Mouse (Mus musculus) erythroblast, embryonic 14.5 days (primary cell): Measurements from ENCODE around the gene Gm49380. TPM values are rescaled to one million over a fixed set of nuclear protein-coding genes. Genes with fewer than 3 reads are reported as not detected.

Experiments used
- H3K27me3 ChIP-seq: 2 replicates; pipeline ENCODE4 v1.6.1; 2012; ENCODE audit warnings: inconsistent platforms; ENCODE audit not compliant: control insufficient read depth
- H3K36me3 ChIP-seq: 2 replicates; pipeline ENCODE4 v1.6.1; 2012; ENCODE audit warnings: mild to moderate bottlenecking, inconsistent platforms; ENCODE audit not compliant: control insufficient read depth
- H3K4me1 ChIP-seq: 2 replicates; pipeline ENCODE4 v1.6.1; 2012; ENCODE audit warnings: inconsistent platforms; ENCODE audit not compliant: control insufficient read depth
- H3K4me3 ChIP-seq: replicated peaks from 2 replicates; pipeline ENCODE3; 2012; ENCODE audit warnings: moderate library complexity, mild to moderate bottlenecking, inconsistent platforms
- H3K9me3 ChIP-seq: 2 replicates; pipeline ENCODE4 v1.6.1; 2012; ENCODE audit warnings: low read length, inconsistent platforms, mixed read lengths; ENCODE audit not compliant: control insufficient read depth
- GATA1 ChIP-seq: IDR thresholded peaks from 2 replicates; pipeline ENCODE4 v1.6.1; 2012; ENCODE audit warnings: low read length, inconsistent platforms, mixed read lengths
- TAL1 ChIP-seq: IDR thresholded peaks from 3 replicates; pipeline ENCODE4 v1.6.1; 2012; ENCODE audit warnings: low read length, inconsistent platforms, mixed read lengths
- polyA plus RNA-seq: library from polyadenylated mRNA; stranded (reverse); fragments of >175 nt; gene quantifications from 2 replicates; pipeline ENCODE4 v1.2.3, GENCODE M21; 2012

Gm49380 gene
- polyA plus RNA-seq, 1 experiment: not detected

- TF ChIP-seq TAL1 (no peak), GATA1 (no peak)
- Histone ChIP-seq H3K27me3 (peaks cover 76% of the 10 kb centered on the region), H3K36me3 (no peaks in the 10 kb centered on the region), H3K4me3 (peak overlapping the region; percentile 31), H3K4me1 (peaks cover 12% of the 10 kb centered on the region), H3K9me3 (no peaks in the 10 kb centered on the region; the same call in 1 of the 2 replicates)
Measured at GRCm38 (mm10) chr9:44134851-44135730, 21.8 kb upstream of the Gm49380 start.

GRCm38 (mm10) chr9:44134101-44134850 lies 21.0 kb upstream of the Gm49380 start, which contains the start of gene Mcam:
Gene Mcam, plus strand, starts transcription at chr9:44134469.
- H3K4me1 ChIP-seq: peaks cover 12% of the 10 kb centered on the region
- peak within 1 kb of the TSS; percentile 31 for H3K4me3 ChIP-seq

GRCm38 (mm10) chr9:44133287-44133686 lies 20.0 kb upstream of the Gm49380 start:
- Histone ChIP-seq H3K9me3 (no peaks in the 10 kb centered on the region; the same call in 1 of the 2 replicates), H3K36me3 (no peaks in the 10 kb centered on the region), H3K27me3 (peaks cover 94% of the 10 kb centered on the region), H3K4me3 (no peak overlapping the region), H3K4me1 (peaks cover 12% of the 10 kb centered on the region)
- no peak for TF ChIP-seq TAL1
- no peak for TF ChIP-seq GATA1

More at GRCm38 (mm10) chr9:44134101-44134850, 21.0 kb upstream of the Gm49380 start, which contains the start of gene Mcam:
- TF ChIP-seq GATA1: no peak
- no peaks in the 10 kb centered on the region for H3K36me3 ChIP-seq
- peaks cover 84% of the 10 kb centered on the region for H3K27me3 ChIP-seq
- no peaks in the 10 kb centered on the region; the same call in 1 of the 2 replicates for H3K9me3 ChIP-seq

- no peaks in the 10 kb centered on the region for H3K36me3 ChIP-seq
- H3K9me3 ChIP-seq: no peaks in the 10 kb centered on the region; the same call in 1 of the 2 replicates
- peaks cover 96% of the 10 kb centered on the region for H3K27me3 ChIP-seq
- no peak overlapping the region for H3K4me3 ChIP-seq
- peaks cover 12% of the 10 kb centered on the region for H3K4me1 ChIP-seq
- TF ChIP-seq GATA1 (no peak), TAL1 (no peak)
Measured at GRCm38 (mm10) chr9:44132200-44132599, 18.9 kb upstream of the Gm49380 start.

GRCm38 (mm10) chr9:44131276-44131590 lies 17.9 kb upstream of the Gm49380 start:
- Histone ChIP-seq H3K27me3 (peaks cover 86% of the 10 kb centered on the region), H3K9me3 (no peaks in the 10 kb centered on the region; the same call in 1 of the 2 replicates), H3K36me3 (no peaks in the 10 kb centered on the region), H3K4me1 (peaks cover 13% of the 10 kb centered on the region), H3K4me3 (no peak overlapping the region)
- TF ChIP-seq TAL1: no peak
- no peak for TF ChIP-seq GATA1

- TF ChIP-seq GATA1 (no peak), TAL1 (no peak)
- H3K4me1 ChIP-seq: peaks cover 13% of the 10 kb centered on the region
- no peaks in the 10 kb centered on the region; the same call in 1 of the 2 replicates for H3K9me3 ChIP-seq
- H3K36me3 ChIP-seq: no peaks in the 10 kb centered on the region
- H3K27me3 ChIP-seq: peaks cover 81% of the 10 kb centered on the region
- H3K4me3 ChIP-seq: no peak overlapping the region
Measured at GRCm38 (mm10) chr9:44130581-44131275, 17.4 kb upstream of the Gm49380 start.

- Histone ChIP-seq H3K4me3 (peak overlapping the region; percentile 18), H3K27me3 (peaks cover 74% of the 10 kb centered on the region), H3K9me3 (no peaks in the 10 kb centered on the region; the same call in 1 of the 2 replicates), H3K4me1 (peaks cover 10% of the 10 kb centered on the region), H3K36me3 (no peaks in the 10 kb centered on the region)
- TF ChIP-seq GATA1 (no peak), TAL1 (no peak)
Measured at GRCm38 (mm10) chr9:44130034-44130433, 16.7 kb upstream of the Gm49380 start.

GRCm38 (mm10) chr9:44129633-44130032 lies 16.3 kb upstream of the Gm49380 start:
- no peaks in the 10 kb centered on the region for H3K36me3 ChIP-seq
- H3K9me3 ChIP-seq: no peaks in the 10 kb centered on the region; the same call in 1 of the 2 replicates
- H3K27me3 ChIP-seq: peaks cover 70% of the 10 kb centered on the region
- H3K4me3 ChIP-seq: no peak overlapping the region
- peaks cover 6% of the 10 kb centered on the region for H3K4me1 ChIP-seq
- TF ChIP-seq GATA1 (no peak), TAL1 (no peak)

- no peak for TF ChIP-seq GATA1
- TF ChIP-seq TAL1: no peak
Measured at GRCm38 (mm10) chr9:44127351-44127801, 14.1 kb upstream of the Gm49380 start.

More at GRCm38 (mm10) chr9:44127351-44127801, 14.1 kb upstream of the Gm49380 start:
- H3K4me1 ChIP-seq: peaks cover 6% of the 10 kb centered on the region
- no peaks in the 10 kb centered on the region; the same call in 1 of the 2 replicates for H3K9me3 ChIP-seq
- no peaks in the 10 kb centered on the region for H3K36me3 ChIP-seq
- H3K27me3 ChIP-seq: peaks cover 47% of the 10 kb centered on the region
- no peak overlapping the region for H3K4me3 ChIP-seq
